Mouse (Mus musculus) liver, embryonic 14.5 days (tissue): Measurements from ENCODE around the gene Ttc30a2. TPM values are rescaled to one million over a fixed set of nuclear protein-coding genes. Genes with fewer than 3 reads are reported as not detected.
"Not testable (repeated sequence)": the region's sequence is repeated elsewhere in the genome, so short reads cannot be mapped to it uniquely, and the experiment has no call there.

Experiments used
- ATAC-seq: fragments of 200-750 bp; cut with Nextera tagmentation; 2 replicates; pipeline ENCODE4 v1.8.0; 2017; ENCODE audit warnings: moderate number of reproducible peaks, mild to moderate bottlenecking, moderate library complexity; ENCODE audit not compliant: insufficient read depth
- DNase-seq, 3 experiments: peaks; one replicate each; pipeline ENCODE4 v3.0.0-alpha.2; 2012 to 2013; ENCODE audit warnings: low read depth in 3 of 3, low spot score in 3 of 3
- H3K27ac ChIP-seq: fragments of 300-500 bp; sonication (generic); 2 replicates; pipeline ENCODE4 v1.5.1; 2014; ENCODE audit warnings: moderate library complexity, mild to moderate bottlenecking, control low read depth, inconsistent platforms
- H3K27me3 ChIP-seq: fragments of 300-500 bp; sonication (generic); 2 replicates; pipeline ENCODE4 v1.6.1; 2014; ENCODE audit warnings: mild to moderate bottlenecking, low read length, moderate library complexity; ENCODE audit not compliant: control insufficient read depth, insufficient read depth
- H3K36me3 ChIP-seq: fragments of 300-500 bp; sonication (generic); replicated peaks from 2 replicates; pipeline ENCODE4 v1.6.1; 2014; ENCODE audit warnings: low read depth; ENCODE audit not compliant: control insufficient read depth, insufficient read depth
- H3K4me1 ChIP-seq, 2 experiments: fragments of 200-500 bp in 1 of 2; fragments of 300-500 bp in 1 of 2; sonication (generic) in 1 of 2; replicated peaks; 2 replicates each; pipeline ENCODE4 v1.6.1; 2012 to 2014; ENCODE audit warnings: antibody characterized with exemption in 1 of 2, inconsistent platforms in 1 of 2, low read length in 1 of 2; ENCODE audit not compliant: control insufficient read depth in 2 of 2, insufficient read depth in 2 of 2
- H3K4me2 ChIP-seq: fragments of 300-500 bp; sonication (generic); 2 replicates; pipeline ENCODE4 v1.6.1; 2014; ENCODE audit warnings: low read depth, mild to moderate bottlenecking, control low read depth, moderate library complexity
- H3K4me3 ChIP-seq, 2 experiments: fragments of 200-500 bp in 1 of 2; fragments of 300-500 bp in 1 of 2; sonication (generic) in 1 of 2; 2 replicates each; pipeline ENCODE4 v1.5.1; 2012 to 2014; ENCODE audit warnings: low read depth in 2 of 2, low read length in 2 of 2, mild to moderate bottlenecking in 2 of 2, control low read depth in 1 of 2, inconsistent platforms in 1 of 2, moderate library complexity in 1 of 2; ENCODE audit not compliant: insufficient read depth in 1 of 2
- H3K9ac ChIP-seq: fragments of 300-500 bp; sonication (generic); replicated peaks from 2 replicates; pipeline ENCODE4 v1.6.1; 2014; ENCODE audit warnings: mild to moderate bottlenecking, control low read depth, moderate library complexity
- H3K9me3 ChIP-seq: fragments of 300-500 bp; sonication (generic); 2 replicates; pipeline ENCODE4 v1.6.1; 2016; ENCODE audit warnings: low read length, mixed read lengths; ENCODE audit not compliant: control insufficient read depth
- CTCF ChIP-seq: IDR thresholded peaks from 2 replicates; pipeline ENCODE4 v1.5.1; 2016; ENCODE audit warnings: antibody characterized with exemption, low read depth, control low read depth
- EP300 ChIP-seq: IDR thresholded peaks from 2 replicates; pipeline ENCODE4 v1.6.1; 2016; ENCODE audit warnings: antibody characterized with exemption, low read depth
- WGBS: fragments of 180-500 bp; shearing (Covaris S2); extraction: QIAGEN DNeasy Blood & Tissue Kit; methylation state at CpG from one replicate; pipeline ENCODE4 v1.1.7; 2014; ENCODE audit not compliant: insufficient replicate concordance; 5-methylcytosine and 5-hydroxymethylcytosine counted together
- polyA plus RNA-seq, 2 experiments: library from polyadenylated mRNA; depleted of rRNA in 1 of 2; stranded (reverse) in 1 of 2; unstranded in 1 of 2; fragments of >200 nt; fragmentation: Nextera tagmentation in 1 of 2; extraction: Ambion mirVana in 1 of 2; gene quantifications; 2 replicates each; pipeline versions ENCODE4 v1.2.1 to v1.2.3; 2012 to 2014

Ttc30a2 gene
- polyA plus RNA-seq, 2 experiments: 0.05 to 0.09 TPM

DNA sequence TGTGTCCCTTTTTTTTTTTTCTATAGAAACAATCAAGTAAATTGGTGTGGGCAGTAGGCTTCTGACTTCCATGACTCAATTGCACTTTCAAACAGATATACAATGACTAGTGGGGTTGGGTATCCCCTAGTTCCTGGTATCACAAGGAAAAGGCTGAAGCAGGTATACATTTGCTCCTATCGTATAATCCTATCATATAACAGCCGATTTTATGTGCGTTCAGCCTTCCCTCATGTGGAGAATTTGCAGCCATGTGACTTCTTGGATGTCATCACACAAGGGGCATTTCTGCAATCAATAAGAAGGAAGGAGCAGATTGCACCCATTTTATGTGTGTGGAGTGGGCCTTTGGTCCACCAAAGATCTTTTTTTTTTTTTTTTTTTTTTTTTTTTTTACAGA lies 5.1 kb upstream of the Ttc30a2 start:
- H3K27ac ChIP-seq: no peak overlapping the region
- no peak overlapping the region for H3K4me2 ChIP-seq
- TF ChIP-seq CTCF: no peak
- no peak for TF ChIP-seq EP300
- H3K4me1 ChIP-seq: no peaks in the 10 kb centered on the region
- H3K27me3 ChIP-seq: no peaks in the 10 kb centered on the region
- H3K9me3 ChIP-seq: no peaks in the 10 kb centered on the region
- H3K36me3 ChIP-seq: no peaks in the 10 kb centered on the region
- no peak overlapping the region for H3K9ac ChIP-seq
- DNase-seq: no peak
- ATAC-seq: no peak
- 83% methylated on average over 3 of the region's 3 CpGs for WGBS
- H3K4me3 ChIP-seq: no peak overlapping the region

DNA sequence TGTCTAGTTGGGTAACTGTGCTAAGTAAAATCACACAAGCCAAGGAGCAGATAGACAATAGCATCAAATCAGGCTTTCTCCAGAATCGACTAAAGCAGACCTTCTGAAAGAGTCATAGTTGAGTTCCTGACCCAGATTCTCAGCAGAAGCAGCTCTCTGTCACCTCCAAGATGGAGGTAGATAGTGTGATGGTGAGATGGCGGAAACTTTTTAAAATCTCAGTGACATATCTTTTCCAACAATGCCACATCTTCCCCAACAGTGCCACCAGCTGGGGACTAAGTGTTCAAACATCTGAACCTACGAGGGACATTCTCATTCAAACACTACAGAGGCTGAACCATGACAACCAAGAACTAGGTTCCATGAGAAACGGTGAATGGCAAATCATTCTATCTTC lies 4.7 kb upstream of the Ttc30a2 start:
- H3K27ac ChIP-seq: no peak overlapping the region
- no peak for ATAC-seq
- DNase-seq: no peak
- no peak overlapping the region for H3K4me3 ChIP-seq
- no peaks in the 10 kb centered on the region for H3K9me3 ChIP-seq
- no peak overlapping the region for H3K9ac ChIP-seq
- TF ChIP-seq EP300 (no peak), CTCF (no peak)
- H3K4me1 ChIP-seq: no peaks in the 10 kb centered on the region
- 72% methylated on average over 4 of the region's 4 CpGs for WGBS
- H3K36me3 ChIP-seq: no peaks in the 10 kb centered on the region
- no peaks in the 10 kb centered on the region for H3K27me3 ChIP-seq
- no peak overlapping the region for H3K4me2 ChIP-seq

DNA sequence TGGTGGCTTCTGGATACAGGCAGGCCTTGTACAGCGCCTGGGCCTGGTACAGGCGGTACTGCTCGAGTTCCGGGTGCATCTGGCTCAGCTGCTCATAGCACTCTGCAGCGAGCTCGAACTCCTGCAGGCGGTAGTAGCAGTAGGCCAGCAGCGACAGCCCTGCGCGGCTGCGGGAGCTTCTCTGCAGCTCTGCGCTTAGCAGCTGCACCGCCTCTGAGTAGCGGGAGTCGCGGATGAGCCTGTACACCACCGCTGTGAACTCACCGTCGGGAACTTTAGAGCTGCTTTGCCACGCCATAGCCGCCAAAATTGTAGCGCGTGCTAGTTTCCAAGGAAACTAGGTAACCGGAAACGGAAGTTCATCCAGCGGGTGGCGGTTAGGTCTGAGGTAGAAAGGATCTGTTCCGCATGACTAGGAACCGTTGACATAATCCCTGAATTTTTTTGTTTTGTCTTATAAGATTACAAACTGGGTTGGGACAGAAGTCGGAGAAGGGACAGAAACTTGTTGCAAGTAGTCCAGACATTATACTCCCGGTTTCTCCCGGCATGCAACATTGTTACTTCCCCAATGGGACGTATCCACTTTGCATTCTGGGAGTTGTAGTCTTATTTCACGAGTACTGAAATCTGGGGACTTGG lies 3.6 kb upstream of the Ttc30a2 start, which contains the start of gene Ttc30a1:
Ttc30a1 (minus strand) TSS at position 528 of the 642 bp plus-strand sequence.
- 5% methylated on average over 34 of the region's 34 CpGs for WGBS
- Histone ChIP-seq H3K4me2 (peak within 1 kb of the TSS; percentile 71), H3K4me3 (peak within 1 kb of the TSS; percentile 52 to 78), H3K9ac (peak within 1 kb of the TSS; percentile 53)
- H3K27ac ChIP-seq, H3K27me3 ChIP-seq, H3K36me3 ChIP-seq, H3K4me1 ChIP-seq, H3K9me3 ChIP-seq: not testable (repeated sequence)
- peak; percentile 51 to 61 (median 53) for DNase-seq
- peak; percentile 70 for ATAC-seq

DNA sequence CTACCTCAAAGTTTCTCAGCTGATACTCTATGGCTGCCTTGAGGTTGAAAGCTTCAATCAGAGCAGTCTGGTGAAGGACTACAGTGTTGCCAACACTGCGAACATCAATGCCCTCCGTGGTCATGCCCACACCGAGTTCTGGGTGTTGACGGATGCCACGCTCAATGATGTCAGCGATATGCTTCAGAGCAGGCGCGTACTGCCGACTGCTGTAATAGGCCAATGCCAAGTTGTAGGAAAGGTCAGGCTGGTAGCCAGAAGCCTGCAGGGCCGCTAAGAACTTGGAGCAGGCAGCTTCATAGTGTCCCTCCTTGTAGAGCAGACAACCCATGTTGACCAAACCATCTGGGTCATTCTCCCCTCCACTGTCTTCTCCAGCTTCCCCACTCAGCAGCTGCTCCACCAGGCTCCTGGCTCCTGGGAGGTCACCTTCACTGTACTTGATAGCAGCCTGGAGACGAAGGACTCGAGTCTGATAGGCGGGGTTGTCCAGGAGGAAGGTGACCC lies 3.0 kb upstream of the Ttc30a2 start:
- H3K36me3 ChIP-seq, H3K27me3 ChIP-seq, DNase-seq, H3K9me3 ChIP-seq, H3K27ac ChIP-seq, H3K9ac ChIP-seq, H3K4me1 ChIP-seq: not testable (repeated sequence)
- peak overlapping the region; percentile 71; the same call in 1 of the 2 replicates for H3K4me2 ChIP-seq
- H3K4me3 ChIP-seq: peak overlapping the region; percentile 52 to 78; a peak in 3 of 4 replicates
- WGBS: 82% methylated on average over 13 of the region's 13 CpGs
- 0 out of 2 replicates have a peak, but pooled peaks have one; percentile 2 for ATAC-seq

DNA sequence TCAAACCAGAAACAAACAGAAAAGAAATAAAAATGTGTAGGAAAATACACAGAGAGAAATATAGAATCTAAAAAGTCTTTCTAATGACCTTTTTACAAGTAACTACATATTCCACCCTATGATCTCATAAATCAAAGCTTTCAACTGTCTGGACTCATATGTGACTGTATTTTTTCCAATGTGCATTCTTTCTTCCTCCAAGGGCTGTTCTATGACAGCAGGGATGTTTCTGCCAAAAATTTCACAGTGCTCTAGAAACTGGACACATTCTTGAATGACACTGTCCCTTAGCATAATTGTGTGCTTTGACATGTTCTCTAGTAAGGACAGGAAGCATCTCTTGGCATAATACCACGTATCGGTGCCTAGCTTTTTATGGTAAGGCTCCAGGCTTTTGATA lies 1.9 kb downstream of the Ttc30a2 start:
- H3K9ac ChIP-seq, H3K4me1 ChIP-seq, H3K27me3 ChIP-seq, ATAC-seq, H3K4me3 ChIP-seq, DNase-seq, H3K36me3 ChIP-seq, H3K4me2 ChIP-seq, H3K27ac ChIP-seq, H3K9me3 ChIP-seq: not testable (repeated sequence)
- WGBS: 70% methylated on average over 2 of the region's 2 CpGs
